Mouse (Mus musculus) hindbrain, embryonic 15.5 days (tissue): Measurements from ENCODE around the gene Bcl3. TPM values are rescaled to one million over a fixed set of nuclear protein-coding genes. Genes with fewer than 3 reads are reported as not detected.

Experiments used
- ATAC-seq: fragments of 200-750 bp; cut with Nextera tagmentation; 2 replicates; pipeline ENCODE4 v1.8.0; 2017; ENCODE audit warnings: low read depth, moderate number of reproducible peaks, moderate TSS enrichment; ENCODE audit not compliant: low FRiP score
- H3K27ac ChIP-seq: fragments of 300-500 bp; sonication (generic); replicated peaks from 2 replicates; pipeline ENCODE4 v1.5.1; 2015; ENCODE audit warnings: mild to moderate bottlenecking, inconsistent platforms
- H3K27me3 ChIP-seq: fragments of 300-500 bp; sonication (generic); 2 replicates; pipeline ENCODE4 v1.6.1; 2015; ENCODE audit warnings: control low read depth, inconsistent platforms
- H3K36me3 ChIP-seq: fragments of 300-500 bp; sonication (generic); 2 replicates; pipeline ENCODE4 v1.6.1; 2015; ENCODE audit warnings: control low read depth, inconsistent platforms
- H3K4me1 ChIP-seq: fragments of 300-500 bp; sonication (generic); replicated peaks from 2 replicates; pipeline ENCODE4 v1.6.1; 2015; ENCODE audit warnings: control low read depth, inconsistent platforms
- H3K4me2 ChIP-seq: fragments of 300-500 bp; sonication (generic); 2 replicates; pipeline ENCODE4 v1.6.1; 2015; ENCODE audit warnings: moderate library complexity, mild to moderate bottlenecking, inconsistent platforms
- H3K4me3 ChIP-seq: fragments of 300-500 bp; sonication (generic); 2 replicates; pipeline ENCODE4 v1.5.1; 2015; ENCODE audit warnings: mild to moderate bottlenecking, inconsistent platforms
- H3K9ac ChIP-seq: fragments of 300-500 bp; sonication (generic); 2 replicates; pipeline ENCODE4 v1.6.1; 2015; ENCODE audit warnings: inconsistent platforms
- H3K9me3 ChIP-seq: fragments of 300-500 bp; sonication (generic); 2 replicates; pipeline ENCODE4 v1.6.1; 2016; ENCODE audit warnings: control low read depth, inconsistent platforms
- WGBS: fragments of 180-500 bp; shearing (Covaris S2); methylation state at CpG from one replicate; pipeline ENCODE4 v1.1.7; 2015; 5-methylcytosine and 5-hydroxymethylcytosine counted together
- polyA plus RNA-seq: library from polyadenylated mRNA; unstranded; fragments of >200 nt; fragmentation: Nextera tagmentation; extraction: Ambion mirVana; gene quantifications from 2 replicates; pipeline ENCODE4 v1.2.1, GENCODE M21; 2015

Bcl3 gene
- polyA plus RNA-seq, 1 experiment from 2014 or later, result 0.92 TPM

DNA sequence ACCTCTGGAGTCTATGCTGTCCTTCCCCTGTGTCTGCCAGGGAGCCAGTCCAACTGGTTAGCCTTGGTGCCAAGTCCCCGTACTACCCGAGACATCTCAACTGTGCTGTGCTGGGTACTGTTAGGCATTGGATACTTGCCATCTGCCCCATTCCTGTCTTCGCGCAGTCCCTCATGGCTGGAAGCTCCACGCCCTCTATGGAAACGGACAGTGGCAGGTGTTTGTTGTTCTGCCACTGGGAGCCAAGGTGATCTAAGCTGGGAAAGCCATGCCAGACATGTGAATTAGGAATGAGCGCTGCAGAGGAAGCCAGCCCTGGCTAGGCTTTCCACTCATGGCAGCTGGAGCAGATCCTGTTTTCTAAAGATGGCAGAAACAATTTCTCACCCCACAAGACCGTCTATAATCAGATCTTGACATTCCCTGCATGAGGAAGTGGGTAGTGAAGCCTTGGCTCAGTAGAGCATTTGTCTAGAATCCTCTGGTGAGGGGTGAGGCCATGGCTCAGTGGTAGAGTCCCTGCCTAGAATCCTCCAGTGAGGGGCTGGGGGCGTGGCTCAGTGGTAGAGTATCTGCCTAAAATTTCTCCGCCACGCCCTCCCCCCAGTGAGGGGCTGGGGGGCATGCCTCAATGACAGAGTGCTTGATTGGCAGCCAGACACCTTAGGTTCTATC, 45.4 kb downstream of the Bcl3 start:
- Histone ChIP-seq H3K4me2 (no peak overlapping the region), H3K9me3 (no peaks in the 10 kb centered on the region), H3K4me1 (no peaks in the 10 kb centered on the region), H3K36me3 (no peaks in the 10 kb centered on the region), H3K4me3 (no peak overlapping the region), H3K9ac (no peak overlapping the region), H3K27me3 (no peaks in the 10 kb centered on the region; the same call in 1 of the 2 replicates), H3K27ac (no peak overlapping the region)
- no peak for ATAC-seq
- 79% methylated on average over 11 of the region's 11 CpGs for WGBS

DNA sequence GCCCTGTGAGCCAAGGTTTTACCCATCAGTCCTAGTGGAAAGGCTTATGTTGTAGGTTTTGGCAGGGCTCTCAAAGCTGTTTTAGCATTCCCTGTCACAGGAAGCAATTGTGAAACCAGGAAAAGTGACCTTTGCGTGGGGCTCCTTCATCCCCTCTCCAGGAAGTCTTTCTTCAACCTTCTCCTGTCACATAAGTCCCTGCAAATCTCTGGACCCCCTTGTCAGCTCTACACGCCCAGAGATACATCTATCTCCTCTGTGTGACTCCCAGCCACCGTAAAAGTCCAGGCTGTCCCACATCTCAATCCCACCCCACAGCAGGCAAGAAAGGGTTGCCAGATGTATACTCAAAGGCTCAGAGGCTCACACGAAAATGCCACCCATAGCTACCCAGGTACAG, 50.9 kb downstream of the Bcl3 start:
- H3K27ac ChIP-seq, result no peak overlapping the region
- no peaks in the 10 kb centered on the region for H3K36me3 ChIP-seq
- H3K9me3 ChIP-seq, result no peaks in the 10 kb centered on the region
- peaks cover 21% of the 10 kb centered on the region for H3K4me1 ChIP-seq
- WGBS, result 65% methylated on average over 4 of the region's 4 CpGs
- no peak overlapping the region for H3K4me3 ChIP-seq
- no peak overlapping the region for H3K9ac ChIP-seq
- H3K27me3 ChIP-seq, result peaks cover 29% of the 10 kb centered on the region
- no peak for ATAC-seq
- no peak overlapping the region for H3K4me2 ChIP-seq

DNA sequence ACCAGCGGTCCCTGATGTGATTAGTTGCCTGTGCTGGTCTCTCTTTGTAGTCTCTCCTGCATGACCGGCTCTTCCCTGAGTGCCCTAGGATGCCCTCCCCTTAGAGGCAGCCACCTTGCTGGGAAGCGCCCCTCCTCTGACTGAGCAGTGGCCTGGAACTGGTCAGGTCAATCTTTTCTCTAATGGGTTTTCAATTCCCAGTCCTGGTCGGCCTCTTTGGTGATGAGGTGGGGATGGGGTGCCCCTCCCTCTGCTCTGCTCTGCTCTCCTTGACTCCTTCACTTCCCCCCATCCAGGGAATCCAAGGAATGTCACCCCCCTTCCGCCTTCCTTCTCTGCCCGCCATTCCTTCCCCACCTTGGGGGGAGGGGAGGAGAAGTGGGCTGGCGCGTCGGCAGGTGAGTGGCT, 51.6 kb downstream of the Bcl3 start, which contains the start of gene Bcam:
TSS of gene Bcam (minus strand) at position 33 of the 408 bp plus-strand sequence.
- Histone ChIP-seq H3K4me3 (peak within 1 kb of the TSS; percentile 41), H3K27me3 (peaks cover 29% of the 10 kb centered on the region), H3K9me3 (no peaks in the 10 kb centered on the region), H3K27ac (no peak within 1 kb of the TSS), H3K4me1 (peaks cover 21% of the 10 kb centered on the region), H3K36me3 (no peaks in the 10 kb centered on the region), H3K4me2 (peak within 1 kb of the TSS; percentile 66), H3K9ac (peak within 1 kb of the TSS; percentile 50)
- WGBS, result 2% methylated on average over 7 of the region's 9 CpGs
- peak; percentile 25; the same call in 1 of the 2 replicates for ATAC-seq

DNA sequence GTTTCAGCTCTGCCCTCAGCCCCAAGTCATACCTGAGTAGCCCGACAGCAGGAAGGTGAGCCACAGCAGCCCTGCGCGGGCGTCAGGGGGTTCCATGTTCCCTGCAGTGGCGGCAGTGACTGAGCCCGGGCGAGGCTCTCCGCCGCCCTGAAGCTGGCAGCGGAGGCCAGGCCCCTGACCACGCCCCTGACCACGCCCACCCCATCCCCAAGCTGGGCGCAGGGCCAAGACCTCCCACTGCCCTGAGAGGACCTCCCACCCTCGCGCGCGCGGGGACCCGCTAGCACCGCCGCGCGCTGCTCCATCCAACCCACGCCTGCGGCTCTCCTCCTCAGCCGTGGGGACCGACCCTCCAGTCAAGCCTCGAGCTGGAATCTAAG, 52.2 kb downstream of the Bcl3 start:
- H3K4me2 ChIP-seq, result peak overlapping the region; percentile 66

DNA sequence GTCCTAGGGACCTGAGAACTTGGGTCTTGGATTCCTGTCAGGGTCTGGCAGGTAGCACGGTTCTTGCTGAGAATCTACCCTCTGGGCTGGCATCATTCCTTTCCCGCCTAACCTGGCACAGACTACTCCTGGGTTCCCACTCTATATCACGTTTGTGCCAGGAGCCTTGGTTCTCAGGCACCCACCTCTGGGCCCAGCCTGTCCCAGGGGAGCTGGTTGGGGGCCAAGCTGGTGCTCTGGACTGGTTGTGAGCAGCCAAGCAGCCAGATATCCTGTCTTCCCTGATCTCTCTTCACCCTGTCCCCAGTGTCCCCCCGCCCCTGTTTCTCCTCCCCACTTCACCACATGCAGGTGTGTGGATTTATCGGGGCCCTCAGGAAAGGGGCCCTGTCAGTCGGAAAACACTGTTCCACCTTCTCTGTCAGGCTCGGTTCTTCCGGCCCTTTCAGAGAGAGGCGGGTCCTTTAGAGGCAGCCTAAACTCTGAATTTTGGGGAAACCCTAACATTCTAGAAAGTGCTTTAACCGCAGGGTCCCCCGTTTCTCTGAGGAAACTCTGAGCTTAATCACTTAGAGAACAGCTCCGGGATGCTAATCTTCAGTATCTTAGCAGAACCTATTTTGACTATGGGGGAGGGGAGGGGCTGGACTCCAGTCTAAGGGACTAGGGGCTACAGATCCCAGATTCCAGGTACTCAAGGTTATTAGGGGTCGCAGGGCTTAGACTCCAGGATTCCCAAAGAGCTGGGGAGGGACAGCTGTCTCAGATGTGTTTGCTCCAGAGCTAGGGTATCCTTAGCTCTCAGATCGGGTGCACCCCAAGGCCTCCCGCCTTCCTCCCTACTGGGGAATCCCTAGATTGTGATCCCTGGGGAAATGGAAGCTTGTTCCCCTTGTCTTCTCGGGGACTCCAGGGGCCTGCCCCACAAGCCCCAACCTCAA, 52.9 kb downstream of the Bcl3 start:
- Histone ChIP-seq H3K27ac (no peak overlapping the region), H3K4me1 (peaks cover 21% of the 10 kb centered on the region), H3K27me3 (peaks cover 29% of the 10 kb centered on the region), H3K9ac (peak overlapping the region; percentile 50), H3K4me2 (peak overlapping the region; percentile 66), H3K36me3 (no peaks in the 10 kb centered on the region), H3K9me3 (no peaks in the 10 kb centered on the region), H3K4me3 (peak overlapping the region; percentile 41)
- WGBS, result 8% methylated on average over 16 of the region's 16 CpGs
- ATAC-seq, result peak; percentile 28

More for the DNA sequence above, 52.2 kb downstream of the Bcl3 start:
- WGBS, result under 1% methylated on average over 28 of the region's 28 CpGs
- peak overlapping the region; percentile 41 for H3K4me3 ChIP-seq
- no peaks in the 10 kb centered on the region for H3K9me3 ChIP-seq
- peak; percentile 71 for ATAC-seq
- peaks cover 29% of the 10 kb centered on the region for H3K27me3 ChIP-seq
- peak overlapping the region; percentile 50 for H3K9ac ChIP-seq
- peaks cover 21% of the 10 kb centered on the region for H3K4me1 ChIP-seq
- no peak overlapping the region for H3K27ac ChIP-seq
- H3K36me3 ChIP-seq, result no peaks in the 10 kb centered on the region

DNA sequence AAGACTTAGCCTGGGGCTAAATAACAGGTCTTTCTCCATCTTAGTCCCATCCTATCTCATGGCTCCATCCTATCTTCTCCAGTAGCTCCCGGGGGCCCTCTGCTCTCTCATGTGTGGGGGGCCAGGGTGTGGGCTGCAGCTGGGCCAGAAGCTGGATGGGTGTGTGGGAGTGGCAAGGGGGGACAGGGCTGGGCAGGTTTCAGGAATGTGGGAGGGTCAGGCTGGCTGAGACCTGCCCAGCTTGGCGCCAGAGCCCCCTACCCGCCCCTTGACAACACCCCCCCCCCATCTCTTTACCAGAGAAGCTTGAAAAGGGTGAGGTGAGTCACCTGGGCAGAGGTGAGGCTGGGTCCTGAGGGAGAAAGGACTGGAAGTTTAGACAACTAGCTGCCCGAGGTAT, 53.6 kb downstream of the Bcl3 start:
- Histone ChIP-seq H3K4me1 (peaks cover 21% of the 10 kb centered on the region), H3K9me3 (no peaks in the 10 kb centered on the region), H3K27ac (no peak overlapping the region), H3K27me3 (peaks cover 29% of the 10 kb centered on the region), H3K9ac (no peak overlapping the region), H3K4me2 (no peak overlapping the region), H3K4me3 (no peak overlapping the region), H3K36me3 (no peaks in the 10 kb centered on the region)
- ATAC-seq, result no peak
- WGBS, result 29% methylated on average over 4 of the region's 4 CpGs

DNA sequence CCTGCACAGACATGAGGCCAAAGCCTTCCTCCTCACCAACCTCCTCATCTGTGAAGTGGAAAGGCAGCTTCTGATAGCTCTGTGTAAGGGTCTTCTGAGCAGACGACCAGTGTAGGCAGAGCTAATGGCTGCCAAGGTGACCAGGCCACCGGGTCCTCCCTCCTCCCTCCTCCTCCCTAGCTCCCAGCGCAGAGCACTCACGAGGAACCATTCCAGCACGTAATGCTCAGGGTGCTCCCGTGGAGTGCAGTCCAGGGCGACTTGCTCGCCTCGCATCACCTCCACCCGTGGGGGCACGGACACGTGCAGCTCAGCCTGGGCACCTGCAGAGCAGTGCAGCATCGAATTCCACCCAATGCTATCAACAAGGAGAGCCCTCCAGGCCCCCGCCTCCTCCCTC, 54.3 kb downstream of the Bcl3 start:
- 66% methylated on average over 14 of the region's 14 CpGs for WGBS

DNA sequence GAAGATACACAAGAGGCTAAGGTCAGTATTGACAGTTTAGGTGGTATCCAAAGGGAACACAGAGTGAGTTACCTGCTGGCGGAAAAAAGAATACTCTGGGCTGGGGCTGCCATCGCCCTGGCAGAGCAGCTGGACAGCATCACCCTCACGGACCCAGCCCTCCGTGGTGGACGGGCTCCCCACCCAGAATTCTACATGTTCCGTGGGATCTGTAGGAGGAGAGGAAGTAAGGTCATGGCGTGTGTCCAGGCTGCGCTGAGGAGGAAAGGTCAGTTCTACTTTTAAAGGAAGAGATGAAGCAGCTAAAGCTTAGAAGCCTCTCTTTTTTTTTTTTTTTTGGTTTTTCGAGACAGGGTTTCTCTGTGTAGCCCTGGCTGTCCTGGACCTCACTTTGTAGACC, 58.0 kb downstream of the Bcl3 start:
- no peak overlapping the region for H3K4me3 ChIP-seq
- no peak overlapping the region for H3K27ac ChIP-seq
- H3K4me2 ChIP-seq, result no peak overlapping the region
- H3K36me3 ChIP-seq, result no peaks in the 10 kb centered on the region
- 93% methylated on average over 9 of the region's 9 CpGs for WGBS
- no peak for ATAC-seq
- H3K27me3 ChIP-seq, result peaks cover 10% of the 10 kb centered on the region
- no peak overlapping the region for H3K9ac ChIP-seq
- H3K9me3 ChIP-seq, result no peaks in the 10 kb centered on the region
- H3K4me1 ChIP-seq, result 0 out of 2 replicates have a peak, but pooled peaks cover 3% of the 10 kb centered on the region

More for the DNA sequence above, 54.3 kb downstream of the Bcl3 start:
- no peak for ATAC-seq
- Histone ChIP-seq H3K27ac (no peak overlapping the region), H3K4me1 (peaks cover 21% of the 10 kb centered on the region), H3K9me3 (no peaks in the 10 kb centered on the region), H3K27me3 (peaks cover 29% of the 10 kb centered on the region), H3K36me3 (no peaks in the 10 kb centered on the region), H3K9ac (no peak overlapping the region), H3K4me2 (no peak overlapping the region), H3K4me3 (no peak overlapping the region)

DNA sequence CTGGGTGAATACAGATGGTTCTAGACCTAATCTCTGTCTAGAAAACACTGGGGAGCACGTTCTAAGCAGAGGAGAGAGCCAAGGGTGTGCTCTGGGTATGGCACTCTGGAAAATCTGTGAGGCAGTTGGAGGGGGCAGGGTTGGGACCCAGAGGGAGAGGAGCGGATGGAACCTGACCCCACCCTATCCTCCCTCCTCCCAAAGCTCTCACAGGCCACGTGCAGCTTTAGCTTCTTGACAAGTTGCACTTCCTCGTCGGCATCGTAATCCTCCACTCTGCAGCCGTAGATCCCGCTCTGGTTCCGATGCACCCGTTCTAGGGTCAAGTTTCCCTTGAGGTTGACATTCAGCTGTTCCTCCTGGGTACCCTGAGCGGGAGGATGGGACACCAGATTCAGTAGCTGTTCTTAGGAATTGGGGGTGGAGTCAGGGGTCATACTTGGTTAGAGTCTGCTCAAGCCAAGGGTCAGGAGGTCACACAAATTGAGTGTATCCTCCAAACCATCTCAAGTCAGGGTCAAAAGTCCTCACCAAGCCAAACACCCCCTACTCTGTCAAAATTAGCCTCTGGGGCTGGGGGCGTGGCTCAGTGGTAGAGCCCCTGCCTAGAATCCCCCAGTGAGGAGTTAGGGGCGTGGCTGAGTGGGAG, 58.6 kb downstream of the Bcl3 start:
- no peak for ATAC-seq
- no peak overlapping the region for H3K4me2 ChIP-seq
- H3K4me3 ChIP-seq, result no peak overlapping the region
- H3K27me3 ChIP-seq, result peaks cover 4% of the 10 kb centered on the region
- no peak overlapping the region for H3K9ac ChIP-seq
- no peak overlapping the region for H3K27ac ChIP-seq
- H3K9me3 ChIP-seq, result no peaks in the 10 kb centered on the region
- no peaks in the 10 kb centered on the region for H3K4me1 ChIP-seq
- 86% methylated on average over 13 of the region's 13 CpGs for WGBS
- no peaks in the 10 kb centered on the region for H3K36me3 ChIP-seq

DNA sequence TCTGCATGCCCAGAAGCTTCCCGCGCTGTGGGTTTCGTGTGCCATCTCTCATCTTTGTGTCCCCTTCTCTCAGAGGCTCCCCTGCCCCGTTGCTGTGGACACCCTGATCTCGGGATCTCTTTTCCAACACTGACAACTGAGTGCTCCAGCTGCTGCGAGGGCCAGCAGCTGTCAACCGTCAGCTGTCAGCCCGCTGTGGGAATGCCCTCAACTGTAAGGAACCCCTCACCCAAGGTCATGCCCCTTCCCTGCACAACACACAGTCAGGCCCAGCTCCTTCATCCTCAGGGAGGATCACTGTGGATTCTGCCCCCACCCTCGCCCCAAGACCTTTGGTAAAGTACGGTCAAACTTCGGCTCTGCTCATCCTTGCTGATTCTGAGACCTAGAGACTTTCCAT, 60.3 kb downstream of the Bcl3 start:
- Histone ChIP-seq H3K27me3 (no peaks in the 10 kb centered on the region), H3K36me3 (no peaks in the 10 kb centered on the region), H3K4me3 (no peak overlapping the region), H3K27ac (no peak overlapping the region), H3K9ac (no peak overlapping the region), H3K9me3 (no peaks in the 10 kb centered on the region), H3K4me1 (no peaks in the 10 kb centered on the region), H3K4me2 (no peak overlapping the region)
- ATAC-seq, result no peak
- WGBS, result 81% methylated on average over 11 of the region's 11 CpGs

DNA sequence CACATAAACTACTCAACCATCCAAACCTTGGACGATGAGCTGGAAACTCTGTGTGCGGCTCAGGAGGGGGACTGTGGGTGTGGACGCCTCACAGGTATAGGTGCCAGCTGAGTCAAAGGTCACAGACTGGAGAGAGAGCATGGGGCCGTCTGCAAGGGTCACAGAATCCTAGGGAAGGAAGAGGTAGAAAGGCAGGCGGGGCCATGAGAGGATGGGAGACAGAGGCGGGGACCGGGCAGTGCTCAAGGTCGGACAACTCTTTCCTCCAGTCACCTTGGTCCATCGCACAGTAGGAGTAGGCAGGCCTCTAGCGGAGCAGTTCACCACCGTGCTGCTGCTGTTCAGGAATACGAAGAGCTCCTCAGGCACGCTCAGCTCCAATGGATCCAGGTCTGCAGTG, 62.5 kb downstream of the Bcl3 start:
- no peak for ATAC-seq
- no peak overlapping the region for H3K9ac ChIP-seq
- H3K4me3 ChIP-seq, result no peak overlapping the region

DNA sequence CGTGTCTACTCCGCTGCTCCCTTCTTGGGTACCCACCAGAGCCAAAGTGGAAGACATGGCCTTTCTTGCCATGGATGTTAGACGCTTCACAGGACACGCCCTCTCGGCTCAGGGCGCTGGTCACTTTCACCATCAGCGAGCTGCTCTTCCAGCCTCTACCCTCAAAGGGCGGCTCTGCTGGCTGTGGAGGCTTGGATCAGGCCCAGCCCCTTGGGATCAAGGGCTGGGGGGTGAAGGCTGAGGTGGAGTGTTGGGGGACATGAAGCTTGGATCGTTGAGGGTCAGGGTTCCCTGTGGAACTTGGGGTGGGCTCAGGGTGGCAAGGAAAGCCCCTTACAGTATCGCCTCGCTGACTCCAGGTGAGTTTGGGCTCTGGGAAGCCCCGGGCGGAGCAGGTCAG, 63.9 kb downstream of the Bcl3 start:
- H3K4me1 ChIP-seq, result no peaks in the 10 kb centered on the region
- H3K27me3 ChIP-seq, result no peaks in the 10 kb centered on the region
- no peaks in the 10 kb centered on the region for H3K36me3 ChIP-seq
- no peak overlapping the region for H3K27ac ChIP-seq
- H3K4me2 ChIP-seq, result no peak overlapping the region
- WGBS, result 92% methylated on average over 13 of the region's 13 CpGs
- no peak overlapping the region for H3K4me3 ChIP-seq
- no peaks in the 10 kb centered on the region for H3K9me3 ChIP-seq
- H3K9ac ChIP-seq, result no peak overlapping the region
- no peak for ATAC-seq

More for the DNA sequence above, 62.5 kb downstream of the Bcl3 start:
- H3K36me3 ChIP-seq, result no peaks in the 10 kb centered on the region
- no peaks in the 10 kb centered on the region for H3K27me3 ChIP-seq
- H3K4me2 ChIP-seq, result no peak overlapping the region
- H3K4me1 ChIP-seq, result no peaks in the 10 kb centered on the region
- no peak overlapping the region for H3K27ac ChIP-seq
- WGBS, result 88% methylated on average over 13 of the region's 13 CpGs
- H3K9me3 ChIP-seq, result no peaks in the 10 kb centered on the region
